ENCODE assay signal across 8 mouse cellular contexts in genomic region chr1:191820951-191821325, GRCm38 (mm10). TPM values are rescaled to one million over a fixed set of nuclear protein-coding genes. Genes with fewer than 3 reads are reported as not detected.
DNase-seq lines count a peak whose midpoint lies in the region; ATAC-seq and TF ChIP-seq lines count a peak whose summit lies in the region.

No protein-coding gene starts in this region.

- peak; percentile 34 for ATAC-seq in kidney, embryonic 15.5 days (replicated peaks; ENCODE audit: low FRiP score)
- peak; percentile 48 for ATAC-seq in intestine, embryonic 14.5 days (replicated peaks; ENCODE audit: low FRiP score, low TSS enrichment, low read depth)
- ATAC-seq in monocyte, adult 5-6 weeks (replicated peaks; ENCODE audit: insufficient number of reproducible peaks, low FRiP score, low TSS enrichment, poor library complexity, severe bottlenecking), result peak; percentile 10

- H3K4me1 ChIP-seq in kidney, embryonic 15.5 days, result peaks cover 23% of the 10 kb centered on the region
- no peaks in the 10 kb centered on the region; the same call in 1 of the 2 replicates for H3K4me1 ChIP-seq in cortical plate, adult 2 months (ENCODE audit: control insufficient read depth, insufficient read depth, low read length)
- peaks cover 19% of the 10 kb centered on the region for H3K4me1 ChIP-seq in intestine, embryonic 14.5 days (replicated peaks; ENCODE audit: control insufficient read depth, insufficient read depth, low read length)

- no peak for TF ChIP-seq CTCF in cortical plate, adult 2 months (IDR thresholded peaks at IDR 0.05; ENCODE audit: extremely low read depth, insufficient read depth, low read length)

- DNase-seq in kidney, adult 11 months, result no peak
- no peak for DNase-seq in intestine, embryonic 14.5 days (ENCODE audit: low spot score)
- DNase-seq in cerebellum, adult 9-10 months, result no peak
- DNase-seq in adrenal gland, postnatal 4 days (ENCODE audit: low spot score in 2 of 2), result no peak
- DNase-seq in layer of hippocampus, postnatal 36 days, result no peak

- no peaks in the 10 kb centered on the region for H3K9me3 ChIP-seq in kidney, embryonic 15.5 days (replicated peaks)
- no peaks in the 10 kb centered on the region for H3K9me3 ChIP-seq in intestine, embryonic 14.5 days (ENCODE audit: control insufficient read depth, low read length)

- peaks cover 29% of the 10 kb centered on the region for H3K36me3 ChIP-seq in kidney, embryonic 15.5 days
- peaks cover 25% of the 10 kb centered on the region for H3K36me3 ChIP-seq in intestine, embryonic 14.5 days (ENCODE audit: control insufficient read depth, insufficient read depth, low read length)

- H3K4me3 ChIP-seq in kidney, embryonic 15.5 days (replicated peaks), result peak overlapping the region; percentile 95
- peak overlapping the region; percentile 43 for H3K4me3 ChIP-seq in cortical plate, adult 2 months (ENCODE audit: insufficient read depth, low read length)
- H3K4me3 ChIP-seq in intestine, embryonic 14.5 days (ENCODE audit: low read depth, low read length), result peak overlapping the region; percentile 81

- H3K4me2 ChIP-seq in kidney, embryonic 15.5 days, result peak overlapping the region; percentile 81
- peak overlapping the region; percentile 85 for H3K4me2 ChIP-seq in intestine, embryonic 14.5 days (ENCODE audit: low read length)

- WGBS in kidney, embryonic 15.5 days, result 2% methylated on average over 15 of the region's 15 CpGs
- 5% methylated on average over 15 of the region's 15 CpGs for WGBS in intestine, embryonic 14.5 days

- H3K9ac ChIP-seq in kidney, embryonic 15.5 days, result peak overlapping the region; percentile 46
- peak overlapping the region; percentile 37 for H3K9ac ChIP-seq in intestine, embryonic 14.5 days (ENCODE audit: low read length)

- TF ChIP-seq POLR2A in cortical plate, adult 2 months (IDR thresholded peaks at IDR 0.05; ENCODE audit: extremely low read depth, insufficient read depth, low read length), result no peak

- H3K27me3 ChIP-seq in kidney, embryonic 15.5 days, result no peaks in the 10 kb centered on the region
- H3K27me3 ChIP-seq in intestine, embryonic 14.5 days (replicated peaks; ENCODE audit: control insufficient read depth, insufficient read depth, low read length), result no peaks in the 10 kb centered on the region

- peak overlapping the region; percentile 61; the same call in 1 of the 2 replicates for H3K27ac ChIP-seq in kidney, embryonic 15.5 days
- H3K27ac ChIP-seq in cortical plate, adult 2 months (ENCODE audit: insufficient read depth, low read length), result no peak overlapping the region
- H3K27ac ChIP-seq in intestine, embryonic 14.5 days (ENCODE audit: low read depth), result no peak overlapping the region

RNA-seq across cellular contexts. Expression of gene Nek2, which starts 0.3 kb away (rescaled TPM):
- polyA plus RNA-seq in kidney, embryonic 15.5 days (2015; fragmentation: Nextera tagmentation; extraction: Ambion mirVana), result 44.5 and 45.1 TPM in 2 replicates
- polyA plus RNA-seq in cortical plate, adult 2 months (2012; rRNA removed), result 0.79 and 1.2 TPM in 2 replicates
- polyA plus RNA-seq in intestine, embryonic 14.5 days (2014; fragmentation: Nextera tagmentation; extraction: Ambion mirVana), result 39.8 and 40.6 TPM in 2 replicates
- 0.97 to 3.6 TPM (median 1.1 TPM) in 3 replicates for total RNA-seq in monocyte, adult 5-6 weeks (2017)
- total RNA-seq in adrenal gland, postnatal 4 days (2021), result 10 to 100 TPM; 19.0 to 20.4 TPM
- total RNA-seq in layer of hippocampus, postnatal 36 days (2021), result 1 to 10 TPM; 2.6 to 2.9 TPM

Comparison
In these comparisons a context has a peak if more than half of its experiments do, and no peak if none do; other contexts are left out.
1. H3K4me3 ChIP-seq: peak in every context shown above with its lines; median percentile 95 in kidney, embryonic 15.5 days; 81 in intestine, embryonic 14.5 days; 43 in cortical plate, adult 2 months.